Mouse (Mus musculus) erythroblast, embryonic 14.5 days (primary cell): ENCODE results near the gene Islr2.

ENCODE experiments used
- GATA1 ChIP-seq: IDR thresholded peaks from 2 replicates; pipeline ENCODE4 v1.6.1; 2012; ENCODE audit warnings: low read length, inconsistent platforms, mixed read lengths
- TAL1 ChIP-seq: IDR thresholded peaks from 3 replicates; pipeline ENCODE4 v1.6.1; 2012; ENCODE audit warnings: low read length, inconsistent platforms, mixed read lengths

DNA sequence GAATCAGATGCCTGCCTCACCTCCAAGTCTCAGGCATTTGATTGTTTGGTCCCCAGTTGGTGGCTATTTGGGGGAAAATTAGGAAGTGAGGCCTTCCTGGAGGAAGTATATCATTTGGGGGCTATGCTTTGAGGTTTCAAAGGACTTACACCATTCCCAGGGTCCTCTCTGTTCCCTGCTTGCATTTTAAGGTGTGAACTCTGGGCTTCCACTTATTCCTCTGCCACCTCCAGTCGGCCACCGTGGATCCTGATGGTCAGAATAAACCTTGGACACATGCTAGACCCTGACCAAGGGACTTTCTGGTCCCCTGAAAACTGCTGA is 6.1 kb upstream of the Islr2 start:
- TF ChIP-seq TAL1 (no peak), GATA1 (no peak)
